ENCODE assay signal across 1 mouse cellular context in the genomic region with DNA sequence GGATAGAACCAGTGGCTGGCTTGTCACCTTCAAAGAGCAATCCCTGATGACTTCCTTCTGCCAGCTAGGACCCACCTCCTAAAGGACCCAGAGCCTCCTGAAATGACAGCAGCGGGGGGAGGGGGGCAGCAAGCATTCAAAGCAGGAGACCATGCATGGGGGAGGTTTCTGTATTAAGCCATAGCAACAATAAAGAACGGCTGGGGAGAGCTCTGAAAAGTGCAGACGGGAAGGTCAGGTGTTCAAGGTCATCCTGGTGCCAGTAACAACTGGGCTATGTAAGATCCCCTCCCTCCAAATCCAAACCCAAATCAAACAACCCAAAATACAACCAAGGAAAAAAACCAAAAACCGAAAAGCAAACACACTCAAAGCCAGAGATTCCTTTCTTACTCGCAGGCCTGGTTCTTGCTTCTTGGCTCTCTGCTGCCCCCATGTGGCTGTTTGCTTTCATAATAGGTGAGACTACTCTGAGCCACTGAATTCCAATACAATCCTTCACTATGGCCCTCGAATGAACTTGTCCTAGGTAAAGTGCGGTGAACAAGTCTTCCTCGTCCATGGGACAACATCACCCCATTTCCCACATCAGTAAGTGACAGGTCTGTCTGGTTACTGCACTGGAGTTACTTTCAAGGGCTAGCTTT.
TF ChIP-seq lines count a peak whose summit lies in the region.

No protein-coding gene starts in this region.

TF ChIP-seq in MEL, 35 proteins besides CTCF, POLR2A, EP300 and RAD21 (continued from another document):
- TF ChIP-seq TBP (IDR thresholded peaks at IDR 0.05; ENCODE audit: low read depth, low read length) (0 out of 2 replicates have a peak, but pooled peaks have one; percentile 40), RCOR1 (IDR thresholded peaks at IDR 0.05; ENCODE audit: low read depth, low read length) (no peak), MAX (IDR thresholded peaks at IDR 0.05; ENCODE audit: low read length) (no peak), JUND (IDR thresholded peaks at IDR 0.05; ENCODE audit: low read depth, low read length) (no peak; the same call in 1 of the 2 replicates), NELFE (IDR thresholded peaks at IDR 0.05; ENCODE audit: low read depth, low read length) (no peak), E2F4 (IDR thresholded peaks at IDR 0.05; ENCODE audit: borderline replicate concordance, low read depth, low read length) (no peak), MAFK (IDR thresholded peaks at IDR 0.05; ENCODE audit: borderline replicate concordance, low read depth, low read length) (no peak), MAZ (IDR thresholded peaks at IDR 0.05; ENCODE audit: low read depth, low read length) (peak; percentile 68), ZMIZ1 (IDR thresholded peaks at IDR 0.05; ENCODE audit: low read depth, low read length) (no peak), ZKSCAN1 (IDR thresholded peaks at IDR 0.05; ENCODE audit: low read depth, low read length) (no peak), CHD1 (IDR thresholded peaks at IDR 0.05; ENCODE audit: low read depth, low read length) (no peak), GATA1 (IDR thresholded peaks at IDR 0.05; ENCODE audit: low read depth, low read length) (no peak), HCFC1 (IDR thresholded peaks at IDR 0.05; ENCODE audit: low read depth, low read length) (peak; percentile 23; the same call in 1 of the 2 replicates), SMC3 (IDR thresholded peaks at IDR 0.05; ENCODE audit: low read depth, low read length) (peak; percentile 100), POLR2AphosphoS5 (IDR thresholded peaks at IDR 0.05; ENCODE audit: borderline replicate concordance, low read depth, low read length) (no peak), CHD2 (IDR thresholded peaks at IDR 0.05; ENCODE audit: low read length) (no peak), GABPA (IDR thresholded peaks at IDR 0.05; ENCODE audit: low read depth, low read length) (no peak), ZC3H11A (IDR thresholded peaks at IDR 0.05; ENCODE audit: low read depth, low read length) (peak; percentile 100), TCF12 (IDR thresholded peaks at IDR 0.05; ENCODE audit: low read depth, low read length) (0 out of 2 replicates have a peak, but pooled peaks have one; percentile 23), KAT2A (conservative IDR thresholded peaks at IDR 0.05; ENCODE audit: low read depth, low read length) (no peak), MXI1 (IDR thresholded peaks at IDR 0.05; ENCODE audit: low read depth, low read length) (no peak), UBTF (IDR thresholded peaks at IDR 0.05; ENCODE audit: borderline replicate concordance, insufficient read depth, low read depth, low read length) (no peak), BHLHE40 (IDR thresholded peaks at IDR 0.05; ENCODE audit: borderline replicate concordance, low read depth, low read length) (peak; percentile 65; the same call in 1 of the 2 replicates)
